Mouse (Mus musculus): ENCODE data around the gene Map3k20.

Map3k20 gene

GRCm38 (mm10) chr2:72285256-72285887, at the start of gene Map3k20:
Map3k20 (plus strand) TSS chr2:72285637.
- DNase-seq (ENCODE audit: low spot score in 2 of 2) = peak; percentile 57 to 60

GRCm38 (mm10) chr2:72238421-72238820, 47.0 kb upstream of the Map3k20 start:
- no peak for DNase-seq (ENCODE audit: low spot score in 2 of 2)

- DNase-seq (ENCODE audit: low spot score in 2 of 2) = no peak
Measured at GRCm38 (mm10) chr2:72238925-72239324, 46.5 kb upstream of the Map3k20 start.

GRCm38 (mm10) chr2:72239456-72239855, 46.0 kb upstream of the Map3k20 start:
- no peak for DNase-seq (ENCODE audit: low spot score in 2 of 2)

GRCm38 (mm10) chr2:72239993-72240392, 45.4 kb upstream of the Map3k20 start:
- DNase-seq (ENCODE audit: low spot score in 2 of 2) = no peak

- DNase-seq (ENCODE audit: low spot score in 2 of 2) = no peak
Measured at GRCm38 (mm10) chr2:72240691-72241090, 44.7 kb upstream of the Map3k20 start.

GRCm38 (mm10) chr2:72241714-72242472, 43.5 kb upstream of the Map3k20 start:
- no peak for DNase-seq (ENCODE audit: low spot score in 2 of 2)

GRCm38 (mm10) chr2:72242910-72243675, 42.3 kb upstream of the Map3k20 start:
- no peak for DNase-seq (ENCODE audit: low spot score in 2 of 2)

GRCm38 (mm10) chr2:72245631-72246030, 39.8 kb upstream of the Map3k20 start:
- no peak for DNase-seq (ENCODE audit: low spot score in 2 of 2)

GRCm38 (mm10) chr2:72246376-72246775, 39.1 kb upstream of the Map3k20 start:
- no peak for DNase-seq (ENCODE audit: low spot score in 2 of 2)

- no peak for DNase-seq (ENCODE audit: low spot score in 2 of 2)
Measured at GRCm38 (mm10) chr2:72247819-72248218, 37.6 kb upstream of the Map3k20 start.

GRCm38 (mm10) chr2:72252510-72253505, 32.6 kb upstream of the Map3k20 start:
- no peak for DNase-seq (ENCODE audit: low spot score in 2 of 2)

- no peak for DNase-seq (ENCODE audit: low spot score in 2 of 2)
Measured at GRCm38 (mm10) chr2:72253882-72254281, 31.6 kb upstream of the Map3k20 start.

- no peak for DNase-seq (ENCODE audit: low spot score in 2 of 2)
Measured at GRCm38 (mm10) chr2:72254813-72255582, 30.4 kb upstream of the Map3k20 start.

GRCm38 (mm10) chr2:72260704-72261103, 24.7 kb upstream of the Map3k20 start:
- peak; percentile 2 to 12 for DNase-seq (ENCODE audit: low spot score in 2 of 2)

GRCm38 (mm10) chr2:72262814-72263480, 22.5 kb upstream of the Map3k20 start:
- no peak for DNase-seq (ENCODE audit: low spot score in 2 of 2)

GRCm38 (mm10) chr2:72267390-72267789, 18.0 kb upstream of the Map3k20 start:
- no peak for DNase-seq (ENCODE audit: low spot score in 2 of 2)

GRCm38 (mm10) chr2:72269651-72270341, 15.6 kb upstream of the Map3k20 start:
- DNase-seq (ENCODE audit: low spot score in 2 of 2) = no peak

GRCm38 (mm10) chr2:72278247-72278873, 7.1 kb upstream of the Map3k20 start:
- no peak for DNase-seq (ENCODE audit: low spot score in 2 of 2)

Measured in spleen, postnatal 36 days (tissue).